ENCODE assay signal across 21 mouse cellular contexts in genomic region chrX:159672466-159672865, GRCm38 (mm10). TPM values are rescaled to one million over a fixed set of nuclear protein-coding genes. Genes with fewer than 3 reads are reported as not detected.
A peak's percentile ranks its signal among the peaks of the same experiment; 100 is the strongest.
DNase-seq lines count a peak whose midpoint lies in the region; ATAC-seq and TF ChIP-seq lines count a peak whose summit lies in the region.
"Had no signal": no experiment of that assay in that cellular context is flagged by ENCODE, and none has a peak within 500 bp of the region (broad histone marks: within the 10 kb centered on the region; RNA-seq: fewer than 3 reads in every experiment).

No protein-coding gene starts in this region.

- H3K4me2 ChIP-seq in midbrain, embryonic 15.5 days, result no peak overlapping the region
- H3K4me2 ChIP-seq: heart, embryonic 13.5 days; hindbrain, embryonic 12.5 days had no signal

- 35% methylated on average over 2 of the region's 2 CpGs for WGBS in spleen, adult 2 months
- WGBS in midbrain, embryonic 15.5 days, result 42% methylated on average over 2 of the region's 2 CpGs

- peaks cover 15% of the 10 kb centered on the region; the same call in 1 of the 2 replicates for H3K4me1 ChIP-seq in spleen, adult 2 months (ENCODE audit: control insufficient read depth, insufficient read depth, insufficient read length)
- H3K4me1 ChIP-seq in midbrain, embryonic 15.5 days, result no peaks in the 10 kb centered on the region
- H3K4me1 ChIP-seq: hindbrain, embryonic 12.5 days had no signal

- H3K4me3 ChIP-seq in spleen, adult 2 months (ENCODE audit: extremely low read depth, insufficient read depth, insufficient read length), result no peak overlapping the region
- no peak overlapping the region for H3K4me3 ChIP-seq in midbrain, embryonic 15.5 days
- H3K4me3 ChIP-seq: forebrain, embryonic 10.5 days; gastrocnemius, adult 2 months; heart, embryonic 13.5 days; hindbrain, embryonic 12.5 days had no signal

- ATAC-seq in midbrain, embryonic 15.5 days (replicated peaks), result no peak
- no peak for ATAC-seq in erythroblast, adult 5-6 weeks (replicated peaks; ENCODE audit: low FRiP score, poor library complexity, severe bottlenecking)
- ATAC-seq: forebrain, embryonic 14.5 days; hindbrain, embryonic 16.5 days had no signal

- TF ChIP-seq CTCF in spleen, adult 2 months (IDR thresholded peaks at IDR 0.05; ENCODE audit: extremely low read depth, insufficient read depth, insufficient read length, insufficient replicate concordance), result no peak

- 0 out of 2 replicates have a peak overlapping the region, but pooled peaks have one; percentile 1 for H3K27ac ChIP-seq in spleen, adult 2 months (ENCODE audit: insufficient read depth, low read length)
- H3K27ac ChIP-seq in midbrain, embryonic 15.5 days, result no peak overlapping the region
- H3K27ac ChIP-seq: forebrain, embryonic 10.5 days; gastrocnemius, adult 2 months; heart, embryonic 13.5 days; hindbrain, embryonic 12.5 days had no signal

- no peaks in the 10 kb centered on the region for H3K36me3 ChIP-seq in spleen, adult 2 months (ENCODE audit: control insufficient read depth, insufficient read depth, low read length)
- no peaks in the 10 kb centered on the region for H3K36me3 ChIP-seq in midbrain, embryonic 15.5 days (replicated peaks)
- H3K36me3 ChIP-seq: forebrain, embryonic 10.5 days; heart, embryonic 13.5 days; hindbrain, embryonic 12.5 days had no signal

- DNase-seq in spleen, adult 2 months (ENCODE audit: low read depth in 1 of 2, low spot score in 2 of 2), result no peak
- DNase-seq in spleen, postnatal 4 days (ENCODE audit: low spot score in 2 of 2), result no peak
- peak; percentile 73 for DNase-seq in 416B (ENCODE audit: low read depth)
- peak; percentile 14 for DNase-seq in brain, adult 2 months (ENCODE audit: low read depth, low spot score)
- DNase-seq in induced T-regulatory cell, adult 2 months (ENCODE audit: low read depth), result peak; percentile 29
- no peak for DNase-seq in adrenal gland, postnatal 4 days (ENCODE audit: low spot score in 2 of 2)
- DNase-seq: adrenal gland, adult 8-10 months; cerebellum, adult 2 months; cerebellum, postnatal 14 days; gastrocnemius, adult 2 months; gastrocnemius, postnatal 25 days; heart, postnatal 4 days; kidney, adult 11 months had no signal

- no peaks in the 10 kb centered on the region for H3K9me3 ChIP-seq in midbrain, embryonic 15.5 days
- H3K9me3 ChIP-seq: forebrain, embryonic 10.5 days; heart, embryonic 13.5 days; hindbrain, embryonic 12.5 days had no signal

- H3K9ac ChIP-seq in midbrain, embryonic 15.5 days, result no peak overlapping the region
- H3K9ac ChIP-seq: heart, embryonic 13.5 days; hindbrain, embryonic 12.5 days had no signal

- no peaks in the 10 kb centered on the region for H3K27me3 ChIP-seq in spleen, adult 2 months (ENCODE audit: control insufficient read depth, insufficient read depth, low read length)
- H3K27me3 ChIP-seq in midbrain, embryonic 15.5 days (replicated peaks), result no peaks in the 10 kb centered on the region
- H3K27me3 ChIP-seq: CH12.LX; heart, embryonic 13.5 days; hindbrain, embryonic 12.5 days had no signal

- no peak for TF ChIP-seq POLR2A in spleen, adult 2 months (IDR thresholded peaks at IDR 0.05; ENCODE audit: low read depth, low read length)

RNA-seq across cellular contexts. Expression of gene Sh3kbp1, which starts 45.4 kb away (rescaled TPM):
- polyA plus RNA-seq in spleen, adult 2 months (2012; rRNA removed), result 30.3 and 33.1 TPM in 2 replicates
- polyA plus RNA-seq in midbrain, embryonic 15.5 days (2015; fragmentation: Nextera tagmentation; extraction: Ambion mirVana), result 44.5 TPM in 2 replicates
- total RNA-seq in erythroblast, adult 5-6 weeks (2015; ENCODE audit: low replicate concordance), result 24.8 and 32.6 TPM in 2 replicates
- 27.6 and 37.1 TPM in 2 replicates for total RNA-seq in erythroblast, adult 5-6 weeks (2017; ENCODE audit: low replicate concordance)
- 10 to 100 TPM; 24.7 to 30.8 TPM for total RNA-seq in adrenal gland, postnatal 4 days (2021)

Comparison
In these comparisons a context has a peak if more than half of its experiments do, and no peak if none do; other contexts are left out.
1. DNase-seq: peak in 416B (single experiment), brain, adult 2 months (single experiment) and induced T-regulatory cell, adult 2 months (single experiment); none in spleen, adult 2 months (0 of 2), spleen, postnatal 4 days (0 of 2) and adrenal gland, postnatal 4 days (0 of 2).